Mouse (Mus musculus): ENCODE data around the gene Grwd1. TPM values are rescaled to one million over a fixed set of nuclear protein-coding genes. Genes with fewer than 3 reads are reported as not detected.

The Grwd1 gene
- polyA plus RNA-seq, 1 experiment from 2014 or later = 41.9 TPM

DNA sequence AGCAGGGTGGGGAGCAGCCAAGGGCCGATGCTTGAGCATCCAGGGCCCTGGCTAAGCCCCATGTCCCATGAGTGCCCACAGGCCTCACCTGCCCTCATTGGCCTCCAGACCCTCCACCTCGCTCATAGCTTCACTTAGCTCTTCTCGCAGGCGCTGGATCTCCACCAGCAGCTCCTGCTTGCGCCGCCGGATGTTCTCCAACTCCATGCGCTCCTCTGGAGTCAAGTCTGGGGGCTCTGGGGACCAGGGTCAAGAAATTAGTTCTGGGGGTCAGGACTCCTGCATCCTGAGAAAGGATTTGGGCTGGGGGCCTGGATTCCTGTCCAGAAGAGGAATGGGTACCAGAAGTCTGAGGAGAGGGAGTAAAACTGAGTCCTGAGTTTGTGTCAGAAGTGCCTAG lies 17.8 kb downstream of the Grwd1 start:
- H3K27ac ChIP-seq (replicated peaks) = peak overlapping the region; percentile 100; the same call in 1 of the 2 replicates
- H3K4me2 ChIP-seq = peak overlapping the region; percentile 81
- no peak for ATAC-seq (ENCODE audit: extremely low read depth, insufficient number of reproducible peaks, low FRiP score, low TSS enrichment)
- peaks cover 39% of the 10 kb centered on the region for H3K4me1 ChIP-seq
- 80% methylated on average over 8 of the region's 8 CpGs for WGBS
- H3K9ac ChIP-seq = peak overlapping the region; percentile 100
- H3K9me3 ChIP-seq = no peaks in the 10 kb centered on the region
- H3K36me3 ChIP-seq = peaks cover 51% of the 10 kb centered on the region
- H3K27me3 ChIP-seq (replicated peaks) = no peaks in the 10 kb centered on the region
- peak overlapping the region; percentile 92 for H3K4me3 ChIP-seq

DNA sequence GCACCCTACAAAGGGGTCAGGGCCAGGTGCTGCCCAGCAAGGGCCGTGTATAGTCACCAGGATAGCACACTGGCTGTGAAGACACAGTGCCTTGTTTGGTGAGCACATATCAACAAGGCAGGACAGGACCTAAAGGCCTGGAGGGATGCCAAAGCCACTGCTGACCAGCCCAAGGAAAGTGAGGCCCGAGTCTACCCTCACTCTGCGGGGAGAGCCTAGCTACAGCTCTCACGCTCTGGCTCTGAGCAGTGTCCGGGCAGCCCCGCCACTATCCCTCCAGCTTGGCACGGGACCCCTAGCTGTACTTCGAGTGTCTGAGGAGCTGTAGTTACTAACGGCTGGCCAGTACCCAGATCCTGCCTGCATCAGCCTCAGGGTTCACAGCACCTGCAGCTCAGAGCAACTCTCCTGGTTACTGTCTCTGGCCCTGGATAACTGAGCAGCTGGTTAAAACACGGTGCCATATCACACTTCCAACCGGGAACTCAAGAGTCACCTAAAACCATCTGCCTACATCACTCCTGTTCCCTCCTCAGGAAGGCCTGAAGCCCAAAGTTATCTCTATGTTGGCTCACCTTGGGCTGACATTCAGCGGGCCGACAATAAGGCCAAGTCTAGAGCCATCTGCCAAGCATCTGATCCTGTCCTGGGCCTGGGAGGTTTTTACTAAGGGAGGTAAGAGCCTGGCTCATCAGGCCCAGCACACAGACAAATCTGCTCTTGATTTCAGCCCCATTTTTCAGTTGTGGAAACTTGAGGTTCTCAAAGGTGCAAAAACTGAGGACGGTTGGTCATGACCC lies 21.3 kb downstream of the Grwd1 start:
- Histone ChIP-seq H3K27ac (replicated peaks) (no peak overlapping the region), H3K4me2 (no peak overlapping the region), H3K9me3 (no peaks in the 10 kb centered on the region), H3K4me1 (peaks cover 29% of the 10 kb centered on the region), H3K9ac (peak overlapping the region; percentile 56), H3K36me3 (peaks cover 71% of the 10 kb centered on the region), H3K27me3 (replicated peaks) (no peaks in the 10 kb centered on the region), H3K4me3 (no peak overlapping the region)
- ATAC-seq (ENCODE audit: extremely low read depth, insufficient number of reproducible peaks, low FRiP score, low TSS enrichment) = no peak
- 71% methylated on average over 14 of the region's 14 CpGs for WGBS

DNA sequence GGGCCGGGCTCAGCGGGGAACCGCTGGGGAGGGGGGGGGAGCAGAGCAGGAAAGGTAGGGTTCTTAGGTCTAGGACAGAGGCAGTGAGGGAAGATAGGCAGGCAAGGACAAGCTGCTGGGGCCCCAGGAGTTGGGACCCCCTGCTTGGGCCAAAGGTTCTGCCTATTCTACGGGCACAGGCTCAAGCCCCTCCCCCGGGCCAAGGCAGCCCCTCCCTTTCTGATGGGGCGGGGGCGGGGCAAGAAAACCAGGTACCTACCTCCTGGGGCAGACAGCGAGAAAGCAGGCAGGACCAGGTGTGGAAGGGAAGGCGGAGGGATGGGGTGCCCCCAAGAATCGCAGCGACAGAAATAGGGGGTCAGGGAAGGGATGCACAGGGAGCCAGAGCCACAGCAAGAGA lies 22.3 kb downstream of the Grwd1 start:
- H3K4me1 ChIP-seq = peaks cover 29% of the 10 kb centered on the region
- no peak overlapping the region for H3K27ac ChIP-seq (replicated peaks)
- no peaks in the 10 kb centered on the region for H3K27me3 ChIP-seq (replicated peaks)
- no peaks in the 10 kb centered on the region for H3K9me3 ChIP-seq
- no peak overlapping the region for H3K9ac ChIP-seq
- H3K36me3 ChIP-seq = peaks cover 71% of the 10 kb centered on the region
- no peak overlapping the region for H3K4me2 ChIP-seq
- WGBS = 49% methylated on average over 11 of the region's 11 CpGs
- ATAC-seq (ENCODE audit: extremely low read depth, insufficient number of reproducible peaks, low FRiP score, low TSS enrichment) = no peak
- H3K4me3 ChIP-seq = no peak overlapping the region

DNA sequence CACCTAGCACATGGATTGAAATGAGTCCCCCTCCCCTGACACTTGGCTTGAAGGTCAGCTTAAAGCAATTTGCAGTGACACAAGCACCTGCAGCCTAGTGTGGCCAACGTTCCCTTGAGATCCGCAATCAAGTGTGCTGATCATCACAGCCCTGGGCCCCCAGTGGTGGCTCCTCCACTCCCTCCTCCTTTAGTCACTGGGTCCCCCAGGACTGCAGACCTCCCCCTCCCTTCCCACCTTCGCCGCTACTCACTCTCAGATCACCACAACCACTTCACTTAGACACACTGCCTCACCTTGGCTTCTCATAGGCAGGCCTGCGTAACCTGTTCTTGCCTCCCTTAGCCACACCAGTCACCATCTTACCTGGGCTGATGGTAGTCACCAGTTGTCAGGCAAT lies 24.8 kb downstream of the Grwd1 start:
- WGBS = 54% methylated on average over 5 of the region's 5 CpGs
- ATAC-seq (ENCODE audit: extremely low read depth, insufficient number of reproducible peaks, low FRiP score, low TSS enrichment) = no peak
- Histone ChIP-seq H3K4me2 (no peak overlapping the region), H3K27me3 (replicated peaks) (peaks cover 3% of the 10 kb centered on the region), H3K4me1 (peaks cover 13% of the 10 kb centered on the region), H3K27ac (replicated peaks) (no peak overlapping the region), H3K36me3 (peaks cover 50% of the 10 kb centered on the region), H3K9me3 (no peaks in the 10 kb centered on the region), H3K9ac (no peak overlapping the region), H3K4me3 (no peak overlapping the region)

DNA sequence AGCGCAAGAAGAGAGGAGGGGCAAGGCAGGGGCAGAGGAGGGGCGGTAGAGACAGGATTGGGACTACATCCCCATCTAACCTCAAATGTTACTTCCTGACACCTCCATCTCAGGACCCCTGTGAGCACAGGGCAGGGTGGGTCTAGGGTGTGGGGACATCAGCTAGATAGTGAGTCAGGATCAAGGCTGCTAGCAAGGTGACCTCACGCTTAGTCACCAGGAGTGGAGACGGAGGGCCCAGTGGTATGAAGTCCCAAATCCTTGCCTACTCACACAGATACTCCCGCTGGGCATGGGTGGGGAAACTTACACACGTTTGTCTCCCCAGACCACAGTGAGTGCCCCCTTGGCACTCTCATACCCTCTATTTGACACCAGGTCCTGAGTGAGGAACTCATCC lies 28.2 kb downstream of the Grwd1 start:
- Histone ChIP-seq H3K4me1 (peaks cover 26% of the 10 kb centered on the region), H3K4me2 (no peak overlapping the region), H3K9ac (no peak overlapping the region), H3K9me3 (no peaks in the 10 kb centered on the region), H3K27me3 (replicated peaks) (peaks cover 37% of the 10 kb centered on the region), H3K27ac (replicated peaks) (no peak overlapping the region), H3K36me3 (peaks cover 16% of the 10 kb centered on the region), H3K4me3 (no peak overlapping the region)
- ATAC-seq (ENCODE audit: extremely low read depth, insufficient number of reproducible peaks, low FRiP score, low TSS enrichment) = no peak
- 83% methylated on average over 6 of the region's 6 CpGs for WGBS

DNA sequence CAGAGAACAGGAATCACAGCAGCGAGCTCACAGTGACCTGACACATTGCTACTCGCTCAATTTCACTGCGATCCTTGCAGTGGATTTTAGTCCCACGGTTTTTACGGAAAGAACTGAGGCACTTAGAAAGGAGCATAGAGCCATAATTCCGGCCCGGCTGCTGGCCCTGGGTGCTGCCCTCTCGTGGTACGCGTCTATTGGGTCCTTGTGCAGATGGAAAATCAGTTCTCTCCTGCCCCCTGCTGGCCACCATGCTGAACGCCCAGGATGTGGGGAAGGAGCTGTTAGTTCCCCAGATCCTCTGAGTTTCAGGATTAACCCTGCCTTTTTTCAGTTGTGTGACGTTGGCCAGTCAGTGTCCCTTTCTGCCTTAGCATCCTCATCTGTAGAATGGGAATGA lies 29.4 kb downstream of the Grwd1 start:
- WGBS = 4% methylated on average over 12 of the region's 12 CpGs
- Histone ChIP-seq H3K4me2 (peak overlapping the region; percentile 61), H3K27me3 (replicated peaks) (peaks cover 49% of the 10 kb centered on the region), H3K27ac (replicated peaks) (no peak overlapping the region), H3K36me3 (peaks cover 4% of the 10 kb centered on the region), H3K9me3 (no peaks in the 10 kb centered on the region), H3K4me1 (peaks cover 29% of the 10 kb centered on the region), H3K9ac (no peak overlapping the region), H3K4me3 (peak overlapping the region; percentile 24)
- no peak for ATAC-seq (ENCODE audit: extremely low read depth, insufficient number of reproducible peaks, low FRiP score, low TSS enrichment)

DNA sequence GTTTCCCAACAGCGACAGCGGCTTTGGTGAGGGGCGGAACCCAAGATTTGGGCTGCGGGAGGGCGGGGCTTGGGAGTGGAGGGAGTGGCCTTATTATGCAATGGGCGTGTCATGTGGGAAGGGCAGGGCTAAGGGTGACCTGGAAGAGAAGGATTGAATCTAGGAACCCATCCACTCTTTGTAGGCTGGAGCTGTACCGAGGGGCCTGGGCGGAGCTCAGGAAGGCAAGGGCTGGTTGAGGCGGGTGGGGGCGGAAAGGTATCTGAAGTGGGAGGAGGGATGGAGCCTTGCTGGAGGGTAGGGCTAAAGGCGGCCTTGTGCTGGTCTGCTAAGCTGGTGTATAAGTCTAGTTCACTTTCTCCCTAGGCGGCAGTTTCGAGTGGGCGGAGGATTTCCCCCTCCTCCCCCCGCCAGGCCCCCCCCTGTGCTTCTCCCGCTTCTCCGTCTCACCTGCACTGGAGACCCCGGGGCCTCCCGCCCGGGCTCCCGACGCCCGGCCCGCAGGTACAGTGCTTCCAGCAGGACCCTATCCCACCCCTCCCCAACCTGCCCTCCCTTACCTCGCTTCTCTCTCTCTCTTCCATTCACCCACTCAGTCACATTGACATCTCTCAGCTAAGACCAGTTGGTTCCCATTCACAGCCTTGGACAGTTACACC lies 30.1 kb downstream of the Grwd1 start:
- Histone ChIP-seq H3K9me3 (no peaks in the 10 kb centered on the region), H3K4me1 (peaks cover 29% of the 10 kb centered on the region), H3K9ac (peak overlapping the region; percentile 55), H3K36me3 (no peaks in the 10 kb centered on the region), H3K27me3 (replicated peaks) (peaks cover 55% of the 10 kb centered on the region), H3K4me2 (peak overlapping the region; percentile 61), H3K27ac (replicated peaks) (no peak overlapping the region), H3K4me3 (peak overlapping the region; percentile 24)
- peak; percentile 51; the same call in 1 of the 2 replicates for ATAC-seq (ENCODE audit: extremely low read depth, insufficient number of reproducible peaks, low FRiP score, low TSS enrichment)
- 10% methylated on average over 24 of the region's 25 CpGs for WGBS

DNA sequence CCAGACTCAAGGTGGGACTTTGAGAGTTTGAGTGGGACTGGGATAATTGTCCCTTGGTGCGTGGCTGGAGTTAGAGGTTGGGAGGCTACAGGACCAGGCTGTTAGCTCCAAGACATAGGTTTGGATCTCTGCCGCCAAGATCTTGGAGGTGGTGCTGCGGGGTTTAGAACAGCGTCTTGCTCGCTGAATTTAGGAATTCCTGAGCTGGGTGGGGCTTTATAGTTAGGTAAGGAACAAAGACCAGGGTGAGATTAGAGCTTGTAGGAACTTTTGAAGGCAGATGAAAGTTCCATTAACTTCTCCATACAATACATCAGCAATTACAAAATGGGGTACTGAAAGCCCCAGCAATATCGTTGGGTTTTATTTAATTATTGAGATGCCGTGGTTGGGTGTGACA lies 30.7 kb downstream of the Grwd1 start:
- ATAC-seq (ENCODE audit: extremely low read depth, insufficient number of reproducible peaks, low FRiP score, low TSS enrichment) = no peak
- Histone ChIP-seq H3K9me3 (no peaks in the 10 kb centered on the region), H3K4me3 (no peak overlapping the region), H3K27me3 (replicated peaks) (peaks cover 62% of the 10 kb centered on the region), H3K9ac (no peak overlapping the region; the same call in 1 of the 2 replicates), H3K4me1 (peaks cover 29% of the 10 kb centered on the region), H3K36me3 (no peaks in the 10 kb centered on the region), H3K4me2 (peak overlapping the region; percentile 61), H3K27ac (replicated peaks) (no peak overlapping the region)
- 35% methylated on average over 7 of the region's 7 CpGs for WGBS

DNA sequence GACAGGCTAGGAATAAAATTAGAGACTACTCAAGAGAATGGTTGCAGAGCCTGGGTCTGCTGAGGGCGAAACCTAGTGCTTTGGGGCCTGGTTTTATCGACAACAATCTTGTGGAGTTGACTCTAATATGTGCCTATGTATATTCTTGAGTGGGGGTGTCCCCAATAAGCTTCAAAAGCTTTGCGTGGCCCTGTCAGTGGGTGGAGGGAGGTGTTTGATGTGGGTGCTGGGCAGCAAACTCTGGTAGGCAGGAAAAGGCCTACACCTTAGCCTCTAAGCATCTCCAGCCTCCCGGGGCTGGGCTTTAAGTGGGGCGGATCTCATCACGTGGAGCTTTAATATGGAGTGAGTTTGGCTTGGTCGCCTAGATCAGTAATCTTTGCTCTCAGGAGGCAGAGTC lies 31.8 kb downstream of the Grwd1 start:
- H3K9ac ChIP-seq = no peak overlapping the region
- H3K4me2 ChIP-seq = peak overlapping the region; percentile 79
- no peaks in the 10 kb centered on the region for H3K36me3 ChIP-seq
- no peak for ATAC-seq (ENCODE audit: extremely low read depth, insufficient number of reproducible peaks, low FRiP score, low TSS enrichment)
- WGBS = 46% methylated on average over 7 of the region's 7 CpGs
- H3K27ac ChIP-seq (replicated peaks) = no peak overlapping the region
- H3K4me3 ChIP-seq = peak overlapping the region; percentile 55
- H3K27me3 ChIP-seq (replicated peaks) = peaks cover 73% of the 10 kb centered on the region
- H3K9me3 ChIP-seq = no peaks in the 10 kb centered on the region
- peaks cover 29% of the 10 kb centered on the region for H3K4me1 ChIP-seq

DNA sequence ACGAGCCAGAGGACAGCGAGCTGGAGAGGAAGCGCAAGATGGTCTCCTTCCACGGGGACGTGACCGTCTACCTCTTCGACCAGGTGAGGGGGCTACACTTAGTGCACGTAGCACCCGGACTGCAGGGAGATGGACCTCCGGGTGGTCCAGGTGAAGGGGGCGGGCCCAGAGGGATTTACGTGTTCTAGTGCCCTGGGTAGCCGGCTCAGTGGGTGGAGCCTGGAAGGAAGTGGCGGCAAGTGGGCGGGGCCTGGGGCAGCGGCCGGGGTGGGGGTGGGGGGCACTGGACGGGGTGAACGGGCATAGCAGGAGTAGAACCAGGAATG lies 32.3 kb downstream of the Grwd1 start:
- no peak for ATAC-seq (ENCODE audit: extremely low read depth, insufficient number of reproducible peaks, low FRiP score, low TSS enrichment)
- H3K4me3 ChIP-seq = peak overlapping the region; percentile 55
- H3K27me3 ChIP-seq (replicated peaks) = peaks cover 77% of the 10 kb centered on the region
- peaks cover 29% of the 10 kb centered on the region for H3K4me1 ChIP-seq
- H3K9me3 ChIP-seq = no peaks in the 10 kb centered on the region
- H3K36me3 ChIP-seq = no peaks in the 10 kb centered on the region
- H3K27ac ChIP-seq (replicated peaks) = no peak overlapping the region
- H3K4me2 ChIP-seq = peak overlapping the region; percentile 79
- 2% methylated on average over 19 of the region's 19 CpGs for WGBS
- peak overlapping the region; percentile 73 for H3K9ac ChIP-seq

DNA sequence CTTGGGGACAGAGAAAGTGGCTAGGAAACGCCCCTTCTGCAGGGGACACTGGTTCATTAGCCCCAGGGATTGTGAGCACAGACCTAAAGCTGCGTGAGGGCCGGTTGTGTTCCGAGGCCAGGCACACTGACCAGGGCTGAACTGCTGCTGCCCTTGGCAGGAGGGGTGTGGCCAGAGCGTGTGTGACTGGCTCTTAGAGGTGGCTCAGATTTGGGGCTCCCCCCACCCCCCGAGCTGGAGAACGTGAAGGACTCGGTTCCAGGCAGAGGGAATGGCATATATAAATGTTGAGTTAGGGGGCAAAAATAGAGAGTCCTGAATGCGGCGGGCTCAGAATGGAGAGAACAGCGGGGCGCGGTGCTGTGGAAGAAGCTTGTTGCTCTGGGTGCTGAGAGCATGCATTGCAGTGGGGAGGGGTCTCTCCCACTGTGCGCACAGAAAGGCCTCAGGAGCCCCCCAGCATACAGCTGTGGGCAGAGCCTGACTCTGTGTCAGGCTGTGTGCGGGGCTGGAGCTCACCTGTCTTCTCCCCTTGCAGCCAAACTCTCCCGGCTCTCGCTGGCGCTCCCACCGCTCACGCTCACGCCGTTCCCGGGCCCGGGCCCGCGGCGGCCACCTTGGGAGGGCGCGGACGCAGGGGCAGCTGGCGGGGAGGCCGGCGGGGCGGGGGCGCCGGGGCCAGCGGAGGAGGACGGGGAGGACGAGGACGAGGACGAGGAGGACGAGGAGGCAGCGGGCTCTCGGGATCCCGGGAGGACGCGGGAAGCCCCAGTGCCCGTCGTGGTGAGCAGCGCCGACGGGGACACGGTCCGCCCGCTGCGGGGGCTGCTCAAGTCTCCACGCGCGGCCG lies 32.9 kb downstream of the Grwd1 start:
- H3K27me3 ChIP-seq (replicated peaks) = peaks cover 83% of the 10 kb centered on the region
- ATAC-seq (ENCODE audit: extremely low read depth, insufficient number of reproducible peaks, low FRiP score, low TSS enrichment) = no peak
- no peaks in the 10 kb centered on the region for H3K36me3 ChIP-seq
- peak overlapping the region; percentile 55 for H3K4me3 ChIP-seq
- H3K4me2 ChIP-seq = peak overlapping the region; percentile 79
- no peak overlapping the region for H3K27ac ChIP-seq (replicated peaks)
- 1% methylated on average over 60 of the region's 60 CpGs for WGBS
- H3K9ac ChIP-seq = peak overlapping the region; percentile 73
- H3K4me1 ChIP-seq = peaks cover 29% of the 10 kb centered on the region
- no peaks in the 10 kb centered on the region for H3K9me3 ChIP-seq

All from heart, embryonic 13.5 days (tissue).